ENCODE assay signal across 8 mouse cellular contexts in the genomic region with DNA sequence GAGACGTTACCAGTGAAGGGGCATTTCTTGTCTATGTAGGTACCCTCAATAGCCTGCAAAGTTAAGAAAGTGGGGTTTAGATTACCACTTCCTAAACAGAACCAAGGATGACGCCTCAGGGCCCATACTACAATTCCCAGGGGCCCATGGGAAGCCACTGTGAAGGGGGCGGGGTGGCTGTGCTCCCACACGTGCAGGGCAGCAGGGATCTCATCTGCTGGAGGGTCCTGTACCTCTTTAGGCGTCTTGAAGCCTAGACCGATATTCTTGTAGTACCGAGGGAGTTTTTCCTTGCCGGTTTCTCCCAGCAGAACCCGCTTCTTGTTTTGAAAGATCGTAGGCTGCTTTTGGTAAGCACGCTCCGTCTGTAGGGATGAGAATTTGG. TPM values are rescaled to one million over a fixed set of nuclear protein-coding genes. Genes with fewer than 3 reads are reported as not detected.
DNase-seq lines count a peak whose midpoint lies in the region; ATAC-seq and TF ChIP-seq lines count a peak whose summit lies in the region.

No protein-coding gene starts in this region.

- ATAC-seq in heart, embryonic 11.5 days (replicated peaks; ENCODE audit: insufficient number of reproducible peaks, low FRiP score, low TSS enrichment) = no peak
- ATAC-seq in embryonic facial prominence, embryonic 14.5 days (ENCODE audit: low read depth) = no peak

- 26% methylated on average over 12 of the region's 12 CpGs for WGBS in heart, embryonic 11.5 days (ENCODE audit: insufficient replicate concordance)
- 12% methylated on average over 12 of the region's 12 CpGs for WGBS in embryonic facial prominence, embryonic 14.5 days

- TF ChIP-seq CTCF in CH12.LX (conservative IDR thresholded peaks at IDR 0.05 in 1 of 2, IDR thresholded peaks at IDR 0.05 in 1 of 2; ENCODE audit: low read depth in 2 of 2, low read length in 2 of 2) = no peak

- H3K27me3 ChIP-seq in heart, embryonic 11.5 days (ENCODE audit: control insufficient read depth, insufficient read depth, low read length) = no peaks in the 10 kb centered on the region
- H3K27me3 ChIP-seq in CH12.LX (replicated peaks) (no peaks in the 10 kb centered on the region), myocyte (ENCODE audit: control insufficient read depth, insufficient read depth, insufficient read length) (no peaks in the 10 kb centered on the region)
- H3K27me3 ChIP-seq in embryonic facial prominence, embryonic 14.5 days (replicated peaks; ENCODE audit: control insufficient read depth, insufficient read depth, low read length) = no peaks in the 10 kb centered on the region

- peaks cover 30% of the 10 kb centered on the region for H3K4me1 ChIP-seq in heart, embryonic 11.5 days (ENCODE audit: control insufficient read depth, insufficient read depth, low read length)
- peaks cover 10 to 47% of the 10 kb centered on the region in 2 experiments for H3K4me1 ChIP-seq in CH12.LX (ENCODE audit: control insufficient read depth in 1 of 2, insufficient read depth in 2 of 2)
- H3K4me1 ChIP-seq in embryonic facial prominence, embryonic 14.5 days (ENCODE audit: control insufficient read depth, insufficient read depth, low read length) = peaks cover 21% of the 10 kb centered on the region

- TF ChIP-seq POLR2A in CH12.LX (IDR thresholded peaks at IDR 0.05; ENCODE audit: low read depth, low read length) (peak; percentile 43; the same call in 1 of the 2 replicates), myocyte (IDR thresholded peaks at IDR 0.05; ENCODE audit: insufficient read length, low read depth) (peak; percentile 16)

- H3K79me2 ChIP-seq in CH12.LX (replicated peaks; ENCODE audit: control insufficient read depth, extremely low read depth, insufficient read depth, poor library complexity, severe bottlenecking) (peaks cover 40% of the 10 kb centered on the region), myocyte (ENCODE audit: control insufficient read depth, insufficient read depth) (peaks cover 41% of the 10 kb centered on the region)

- H3K9me3 ChIP-seq in heart, embryonic 11.5 days (replicated peaks; ENCODE audit: control insufficient read depth, low read length) = no peaks in the 10 kb centered on the region
- no peaks in the 10 kb centered on the region for H3K9me3 ChIP-seq in CH12.LX (replicated peaks; ENCODE audit: low read length)
- no peaks in the 10 kb centered on the region for H3K9me3 ChIP-seq in embryonic facial prominence, embryonic 14.5 days (ENCODE audit: control insufficient read depth, low read length)

- peak overlapping the region; percentile 84 for H3ac ChIP-seq in myocyte (ENCODE audit: control insufficient read depth, insufficient read length)

- H3K9ac ChIP-seq in heart, embryonic 11.5 days (ENCODE audit: low read depth, low read length) = peak overlapping the region; percentile 85
- H3K9ac ChIP-seq in CH12.LX (ENCODE audit: insufficient read depth, low read depth) = peak overlapping the region; percentile 96
- H3K9ac ChIP-seq in embryonic facial prominence, embryonic 14.5 days (ENCODE audit: low read depth, low read length) = peak overlapping the region; percentile 99

- DNase-seq in heart, postnatal 25 days (ENCODE audit: low spot score) = no peak
- peak; percentile 73 for DNase-seq in CH12.LX (ENCODE audit: extremely low read depth)
- DNase-seq in embryonic facial prominence, embryonic 14.5 days (ENCODE audit: low spot score) = no peak
- DNase-seq in kidney, postnatal 4 days = peak; percentile 56 to 72
- no peak for DNase-seq in right cerebral cortex, postnatal 4 days
- no peak for DNase-seq in left cerebral cortex, adult 9 months (ENCODE audit: low spot score in 2 of 2)

- peak overlapping the region; percentile 57 for H3K4me3 ChIP-seq in heart, embryonic 11.5 days (ENCODE audit: low read depth, low read length)
- H3K4me3 ChIP-seq in CH12.LX (replicated peaks in 1 of 3; ENCODE audit: low read depth in 2 of 3, low read length in 2 of 3, poor library complexity in 1 of 3) = peak overlapping the region; percentile 73 to 92 (median 84)
- peak overlapping the region; percentile 97 for H3K4me3 ChIP-seq in embryonic facial prominence, embryonic 14.5 days (ENCODE audit: low read depth, low read length)
- peak overlapping the region; percentile 81 for H3K4me3 ChIP-seq in myocyte

- H3K4me2 ChIP-seq in heart, embryonic 11.5 days = peak overlapping the region; percentile 87
- peak overlapping the region; percentile 41 for H3K4me2 ChIP-seq in CH12.LX (ENCODE audit: insufficient read depth, low read depth, poor library complexity, severe bottlenecking)
- peak overlapping the region; percentile 70 for H3K4me2 ChIP-seq in embryonic facial prominence, embryonic 14.5 days (ENCODE audit: low read depth, low read length)
- peak overlapping the region; percentile 94 for H3K4me2 ChIP-seq in myocyte (ENCODE audit: low read depth)

- peaks cover 46% of the 10 kb centered on the region for H3K36me3 ChIP-seq in heart, embryonic 11.5 days (ENCODE audit: control insufficient read depth, insufficient read depth, low read length)
- H3K36me3 ChIP-seq in CH12.LX (replicated peaks in 1 of 2; ENCODE audit: control insufficient read depth in 1 of 2, insufficient read depth in 1 of 2, low read length in 1 of 2) (peaks cover 59 to 79% of the 10 kb centered on the region in 2 experiments), myocyte (ENCODE audit: control insufficient read depth, insufficient read depth) (peaks cover 59% of the 10 kb centered on the region)
- H3K36me3 ChIP-seq in embryonic facial prominence, embryonic 14.5 days (ENCODE audit: control insufficient read depth, insufficient read depth, low read length) = peaks cover 78% of the 10 kb centered on the region

- H3K27ac ChIP-seq in heart, embryonic 11.5 days (ENCODE audit: low read depth, low read length) = no peak overlapping the region; the same call in 1 of the 2 replicates
- peak overlapping the region; percentile 65; the same call in 1 of the 2 replicates for H3K27ac ChIP-seq in CH12.LX (ENCODE audit: insufficient read depth, low read depth)
- peak overlapping the region; percentile 92 for H3K27ac ChIP-seq in embryonic facial prominence, embryonic 14.5 days (replicated peaks; ENCODE audit: low read depth, low read length)

- TF ChIP-seq EP300 in CH12.LX (IDR thresholded peaks at IDR 0.05; ENCODE audit: low read length) = no peak

- dilution Hi-C loops in CH12.LX (cut with MboI; ENCODE audit: extremely low pct_ligation_motif_present, extremely low pct_unique_long_range_greater_than_20kb, low sequenced_read_pairs) = no loop called here

- intact Hi-C loops in heart, postnatal 25 days (cut with DNase I) = no loop called here

- in situ Hi-C loops in CH12.LX (cut with MboI; ENCODE audit: low pct_ligation_motif_present, low pct_unique_long_range_greater_than_20kb, low sequenced_read_pairs) = no loop called here

- TF ChIP-seq RAD21 in CH12.LX (IDR thresholded peaks at IDR 0.05; ENCODE audit: low read depth, low read length) = no peak

TF ChIP-seq in CH12.LX, 34 proteins besides CTCF, POLR2A, EP300 and RAD21 (continues in another document):
- TF ChIP-seq SIN3A (IDR thresholded peaks at IDR 0.05; ENCODE audit: low read length) = 0 out of 2 replicates have a peak, but pooled peaks have one; percentile 43
- TF ChIP-seq USF2 (conservative IDR thresholded peaks at IDR 0.05; ENCODE audit: low read depth, low read length) = no peak

TF ChIP-seq in myocyte, 11 proteins besides CTCF, POLR2A, EP300 and RAD21 (continues in another document):
- TF ChIP-seq USF1 (IDR thresholded peaks at IDR 0.05; ENCODE audit: low read depth) (no peak), CEBPB (IDR thresholded peaks at IDR 0.05; ENCODE audit: insufficient read depth, poor library complexity, severe bottlenecking) (no peak)

RNA-seq across cellular contexts. Expression of a gene that starts 1.1 kb away (rescaled TPM):
- polyA plus RNA-seq in heart, embryonic 11.5 days (2014; fragmentation: Nextera tagmentation; extraction: Ambion mirVana) = 1,168 and 1,305 TPM in 2 replicates
- total RNA-seq in heart, postnatal 25 days (2021) = 100 to 1,000 TPM; 517 to 569 TPM
- total RNA-seq in CH12.LX (2012; rRNA removed) = 1,839 and 2,104 TPM in 2 replicates
- total RNA-seq in CH12.LX (2014; rRNA removed) = 898 and 923 TPM in 2 replicates
- polyA plus RNA-seq in CH12.LX (2012; ENCODE audit: insufficient read length, low read depth) = 1,465 and 1,699 TPM in 2 replicates
- polyA plus RNA-seq in embryonic facial prominence, embryonic 14.5 days (2014; fragmentation: Nextera tagmentation; extraction: Ambion mirVana) = 1,575 and 1,608 TPM in 2 replicates
- polyA plus RNA-seq in myocyte (2012; fragmentation: generic; extraction: Trizol) = 2,217 TPM

RNA-seq across cellular contexts. Expression of a gene that starts 5.4 kb away (rescaled TPM):
- 981 and 1,056 TPM in 2 replicates for polyA plus RNA-seq in heart, embryonic 11.5 days (2014; fragmentation: Nextera tagmentation; extraction: Ambion mirVana)
- 100 to 1,000 TPM; 613 to 620 TPM for total RNA-seq in heart, postnatal 25 days (2021)
- total RNA-seq in CH12.LX (2012; rRNA removed) (5,043 and 5,211 TPM in 2 replicates), CH12.LX (2014; rRNA removed) (2,822 and 2,851 TPM in 2 replicates)
- polyA plus RNA-seq in CH12.LX (2012; ENCODE audit: insufficient read length, low read depth) (4,154 and 5,174 TPM in 2 replicates), myocyte (2012; fragmentation: generic; extraction: Trizol) (6,110 TPM)
- polyA plus RNA-seq in embryonic facial prominence, embryonic 14.5 days (2014; fragmentation: Nextera tagmentation; extraction: Ambion mirVana) = 1,594 and 1,619 TPM in 2 replicates

RNA-seq across cellular contexts. Expression of a gene that starts 12.9 kb away (rescaled TPM):
- polyA plus RNA-seq in heart, embryonic 11.5 days (2014; fragmentation: Nextera tagmentation; extraction: Ambion mirVana) = 0.21 TPM in 2 replicates
- total RNA-seq in heart, postnatal 25 days (2021) = not detected
- total RNA-seq in CH12.LX (2012; rRNA removed) (1.3 and 2.2 TPM in 2 replicates), CH12.LX (2014; rRNA removed) (not detected in 2 replicates)
- polyA plus RNA-seq in CH12.LX (2012; ENCODE audit: insufficient read length, low read depth) (1.4 TPM in 1 of 2 replicates, not detected in the other), myocyte (2012; fragmentation: generic; extraction: Trizol) (3.6 TPM)
- polyA plus RNA-seq in embryonic facial prominence, embryonic 14.5 days (2014; fragmentation: Nextera tagmentation; extraction: Ambion mirVana) = 0.47 and 0.61 TPM in 2 replicates

RNA-seq across cellular contexts. Expression of a gene that starts 13.1 kb away (rescaled TPM):
- polyA plus RNA-seq in heart, embryonic 11.5 days (2014; fragmentation: Nextera tagmentation; extraction: Ambion mirVana) = 1.6 and 2.5 TPM in 2 replicates
- 10 to 100 TPM in 1 of 2 experiments, 1 to 10 TPM in 1; 5.3 to 15.0 TPM for total RNA-seq in heart, postnatal 25 days (2021)
- total RNA-seq in CH12.LX (2012; rRNA removed) (4.0 and 4.9 TPM in 2 replicates), CH12.LX (2014; rRNA removed) (4.3 and 4.6 TPM in 2 replicates)
- polyA plus RNA-seq in CH12.LX (2012; ENCODE audit: insufficient read length, low read depth) (11.4 and 14.9 TPM in 2 replicates), myocyte (2012; fragmentation: generic; extraction: Trizol) (7.2 TPM)
- 2.3 TPM in 2 replicates for polyA plus RNA-seq in embryonic facial prominence, embryonic 14.5 days (2014; fragmentation: Nextera tagmentation; extraction: Ambion mirVana)

RNA-seq across cellular contexts. Expression of a gene that starts 19.5 kb away (rescaled TPM):
- 15.1 and 20.5 TPM in 2 replicates for polyA plus RNA-seq in heart, embryonic 11.5 days (2014; fragmentation: Nextera tagmentation; extraction: Ambion mirVana)
- total RNA-seq in heart, postnatal 25 days (2021) = 10 to 100 TPM; 66.1 to 71.7 TPM
- total RNA-seq in CH12.LX (2012; rRNA removed) (0.13 and 0.17 TPM in 2 replicates), CH12.LX (2014; rRNA removed) (not detected in 2 replicates)
- polyA plus RNA-seq in CH12.LX (2012; ENCODE audit: insufficient read length, low read depth) (0.15 and 0.16 TPM in 2 replicates), myocyte (2012; fragmentation: generic; extraction: Trizol) (67.2 TPM)
- 120 and 129 TPM in 2 replicates for polyA plus RNA-seq in embryonic facial prominence, embryonic 14.5 days (2014; fragmentation: Nextera tagmentation; extraction: Ambion mirVana)

Comparison
In these comparisons a context has a peak if more than half of its experiments do, and no peak if none do; other contexts are left out.
1. H3K4me2 ChIP-seq: peak in every context shown above with its lines; median percentile 94 in myocyte; 87 in heart, embryonic 11.5 days; 70 in embryonic facial prominence, embryonic 14.5 days; 41 in CH12.LX.
2. DNase-seq: peak in CH12.LX (single experiment) and kidney, postnatal 4 days (2 of 2); none in heart, postnatal 25 days (single experiment), embryonic facial prominence, embryonic 14.5 days (single experiment), right cerebral cortex, postnatal 4 days (single experiment) and left cerebral cortex, adult 9 months (0 of 2).
3. Peak in every context shown above with its lines, with median percentiles within 50 percentile points of each other: H3K4me3 ChIP-seq and H3K9ac ChIP-seq.